Mouse (Mus musculus) bone marrow, adult 2 months (tissue): ENCODE data around the gene Gm45062.

Source experiments
- CTCF ChIP-seq: fragments of 200-500 bp; IDR thresholded peaks from 2 replicates; pipeline ENCODE4 v1.5.1; 2011; ENCODE audit warnings: low read length, control low read depth; ENCODE audit not compliant: control insufficient read depth, insufficient read depth
- POLR2A ChIP-seq: fragments of 200-500 bp; IDR thresholded peaks from 2 replicates; pipeline ENCODE4 v1.6.1; 2011; ENCODE audit warnings: low read depth, mild to moderate bottlenecking, control low read depth, low read length, borderline replicate concordance; ENCODE audit not compliant: control insufficient read depth

DNA sequence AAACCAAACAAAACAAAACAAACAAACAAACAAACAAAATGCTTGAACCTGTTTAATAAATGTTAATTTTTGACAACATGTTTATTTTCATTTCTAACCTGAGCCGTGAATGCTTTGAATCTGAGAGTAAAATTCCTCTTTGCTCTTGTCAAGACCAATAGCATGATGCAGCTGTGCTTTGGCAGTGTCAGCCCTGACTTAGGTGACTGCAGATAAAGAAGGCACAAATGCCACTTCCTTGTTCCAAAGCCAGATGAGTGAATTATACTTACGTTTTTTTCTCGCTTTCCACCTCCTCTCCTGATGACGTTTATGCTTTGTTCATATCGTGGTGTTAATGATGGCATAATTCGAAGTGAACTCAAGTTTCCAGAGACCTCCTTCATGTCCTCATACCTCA lies 131.0 kb downstream of the Gm45062 start:
- TF ChIP-seq CTCF (no peak), POLR2A (no peak)
